Mouse (Mus musculus) G1E (cell line): ENCODE measurements around the gene Prkcd.

Source experiments
- CTCF ChIP-seq: IDR thresholded peaks from 2 replicates; pipeline ENCODE4 v1.5.1; 2012; ENCODE audit warnings: low read depth, low read length, inconsistent platforms, mixed read lengths
- GATA1 ChIP-seq: IDR thresholded peaks from 2 replicates; pipeline ENCODE4 v1.6.1; 2012; ENCODE audit warnings: borderline replicate concordance, low read length, inconsistent platforms, mixed read lengths
- GATA2 ChIP-seq: IDR thresholded peaks from 2 replicates; pipeline ENCODE4 v1.6.1; 2012; ENCODE audit warnings: low read depth, low read length, inconsistent platforms, borderline replicate concordance
- POLR2AphosphoS5 ChIP-seq: IDR thresholded peaks from 2 replicates; pipeline ENCODE4 v1.6.1; 2012; ENCODE audit warnings: low read depth, low read length, inconsistent platforms; ENCODE audit not compliant: insufficient replicate concordance

- TF ChIP-seq CTCF (no peak), POLR2AphosphoS5 (no peak), GATA1 (no peak), GATA2 (no peak)
Measured at GRCm38 (mm10) chr14:30622130-30622529, 3.9 kb downstream of the Prkcd start.
